Mouse (Mus musculus) adrenal gland, adult 18-20 months (tissue): ENCODE measurements around the gene Ankrd16. TPM values are rescaled to one million over a fixed set of nuclear protein-coding genes. Genes with fewer than 3 reads are reported as not detected.

Source experiments
- total RNA-seq, 2 experiments: library from RNA; stranded (reverse); gene quantifications; 1 replicate in 1 of 2; 2 replicates in 1 of 2; pipeline ENCODE4 v1.2.3; 2021

Ankrd16 gene
- total RNA-seq, 2 experiments from 2014 or later: 29.2 to 34.9 TPM

Other genes starting within 250 kb of the Ankrd16 start
- 100 to 1,000 TPM; 162 to 232 TPM for gene Pfkfb3, start 223.8 kb upstream of the Ankrd16 start, total RNA-seq
- 100 to 1,000 TPM; 105 to 113 TPM for gene Rbm17, start 173.7 kb upstream of the Ankrd16 start, total RNA-seq
- gene Gm17490, start 151.6 kb upstream of the Ankrd16 start, total RNA-seq: not detected
- under 1 TPM; 0.20 to 0.35 TPM for gene Il2ra, start 135.1 kb upstream of the Ankrd16 start, total RNA-seq
- gene Il15ra, start 72.6 kb upstream of the Ankrd16 start, total RNA-seq: 10 to 100 TPM; 25.0 to 26.0 TPM
- gene Fbh1, start 294 bp upstream of the Ankrd16 start, total RNA-seq: 10 to 100 TPM; 70.2 to 80.3 TPM